Mouse (Mus musculus): Measurements from ENCODE around the gene Olfr1537. TPM values are rescaled to one million over a fixed set of nuclear protein-coding genes. Genes with fewer than 3 reads are reported as not detected.

The Olfr1537 gene
- polyA plus RNA-seq (2017; shearing (Covaris generic)) = not detected

GRCm38 (mm10) chr9:39249894-39250293, at the start of gene Olfr1537:
TSS of gene Olfr1537 (minus strand) at chr9:39249994.

GRCm38 (mm10) chr9:39276718-39277117, 26.9 kb upstream of the Olfr1537 start, which contains the start of gene Olfr945:
TSS of gene Olfr945 (minus strand) at chr9:39276818.

GRCm38 (mm10) chr9:39201620-39202019, 48.2 kb downstream of the Olfr1537 start, which contains the start of gene Olfr944:
TSS of gene Olfr944 (plus strand) at chr9:39201920.

Other genes starting within 250 kb of the Olfr1537 start
- gene Olfr146, start 226.6 kb downstream of the Olfr1537 start, polyA plus RNA-seq (2017; shearing (Covaris generic)) = not detected
- gene Olfr937, start 185.0 kb downstream of the Olfr1537 start, polyA plus RNA-seq (2017; shearing (Covaris generic)) = not detected
- not detected for gene Olfr938, start 171.1 kb downstream of the Olfr1537 start, polyA plus RNA-seq (2017; shearing (Covaris generic))
- gene Olfr27, start 121.9 kb downstream of the Olfr1537 start, polyA plus RNA-seq (2017; shearing (Covaris generic)) = not detected
- not detected for gene Olfr943, start 83.7 kb downstream of the Olfr1537 start, polyA plus RNA-seq (2017; shearing (Covaris generic))
- gene Olfr944, start 48.1 kb downstream of the Olfr1537 start, polyA plus RNA-seq (2017; shearing (Covaris generic)) = not detected
- gene Olfr945, start 26.8 kb upstream of the Olfr1537 start, polyA plus RNA-seq (2017; shearing (Covaris generic)) = not detected
- not detected for gene Olfr948, start 76.1 kb upstream of the Olfr1537 start, polyA plus RNA-seq (2017; shearing (Covaris generic))
- not detected for gene Olfr951, start 137.4 kb upstream of the Olfr1537 start, polyA plus RNA-seq (2017; shearing (Covaris generic))
- not detected for gene Olfr952, start 177.2 kb upstream of the Olfr1537 start, polyA plus RNA-seq (2017; shearing (Covaris generic))
- gene Olfr954, start 206.7 kb upstream of the Olfr1537 start, polyA plus RNA-seq (2017; shearing (Covaris generic)) = not detected
- not detected for gene Olfr955, start 221.9 kb upstream of the Olfr1537 start, polyA plus RNA-seq (2017; shearing (Covaris generic))
- not detected for gene Olfr44, start 244.0 kb upstream of the Olfr1537 start, polyA plus RNA-seq (2017; shearing (Covaris generic))